Mouse (Mus musculus): ENCODE data around the gene Iapp.
A peak's percentile ranks its signal among the peaks of the same experiment; 100 is the strongest.
"Not testable (repeated sequence)": the region's sequence is repeated elsewhere in the genome, so short reads cannot be mapped to it uniquely, and the experiment has no call there.

Iapp gene

DNA sequence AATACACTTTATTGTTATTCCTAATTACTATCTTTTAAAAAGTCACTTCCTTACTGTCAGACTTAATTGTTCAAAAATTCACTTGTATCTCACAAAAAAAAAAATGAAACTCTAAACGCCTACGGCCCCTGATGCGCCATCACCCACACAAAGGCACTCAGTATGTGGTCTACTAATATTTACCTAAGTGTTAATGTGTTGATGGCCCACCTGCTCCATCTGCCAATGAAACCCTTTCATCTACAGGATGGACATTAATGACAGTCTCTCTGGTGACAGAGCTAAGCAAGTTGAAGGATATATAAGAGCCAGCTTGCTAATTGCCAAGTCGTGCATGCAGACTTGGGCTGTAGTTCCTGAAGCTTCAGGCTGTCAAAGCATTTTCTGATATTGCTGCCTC lies at the start of gene Iapp:
Gene Iapp (plus strand): TSS at position 326 of the 400 bp plus-strand sequence.
- DNase-seq (ENCODE audit: low read depth, low spot score), result no peak

- DNase-seq (ENCODE audit: low read depth, low spot score), result not testable (repeated sequence)
Measured at GRCm38 (mm10) chr6:142250738-142251307, 47.4 kb upstream of the Iapp start.

DNA sequence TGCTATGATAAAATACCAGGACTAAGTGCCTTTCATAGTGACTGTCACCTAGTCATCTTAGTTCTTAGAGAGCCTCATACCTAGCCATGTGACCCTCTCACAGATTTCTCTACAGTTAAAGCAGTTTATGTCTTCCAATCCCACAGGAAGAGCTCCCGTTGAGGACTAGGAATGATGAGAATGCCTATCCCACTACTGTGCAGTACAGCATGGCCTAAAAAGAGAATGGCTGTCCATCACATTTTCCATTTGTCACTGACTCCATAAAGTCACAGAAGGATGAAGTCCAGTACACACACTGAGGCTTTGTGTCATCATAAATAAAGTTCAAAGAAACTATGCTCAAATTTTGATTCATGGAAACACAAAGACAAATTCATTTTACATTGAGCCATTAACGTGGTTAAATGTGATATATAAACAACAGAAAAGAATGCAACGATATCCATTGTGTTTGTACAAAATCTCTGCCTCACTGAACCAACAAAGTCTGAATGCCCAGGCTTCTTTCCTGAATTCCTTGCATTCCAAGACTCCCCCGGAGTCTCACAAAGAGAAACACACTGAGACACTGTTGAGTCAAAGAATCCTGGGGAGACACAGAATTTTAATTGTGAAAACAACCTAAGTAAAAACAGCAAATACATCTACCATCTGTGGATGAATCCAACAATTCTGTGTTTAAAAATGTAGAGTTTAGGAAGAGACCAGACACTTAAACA lies 22.3 kb upstream of the Iapp start:
- no peak for DNase-seq (ENCODE audit: low read depth, low spot score)

GRCm38 (mm10) chr6:142289413-142290118 lies 8.7 kb upstream of the Iapp start:
- no peak for DNase-seq (ENCODE audit: low read depth, low spot score)

DNA sequence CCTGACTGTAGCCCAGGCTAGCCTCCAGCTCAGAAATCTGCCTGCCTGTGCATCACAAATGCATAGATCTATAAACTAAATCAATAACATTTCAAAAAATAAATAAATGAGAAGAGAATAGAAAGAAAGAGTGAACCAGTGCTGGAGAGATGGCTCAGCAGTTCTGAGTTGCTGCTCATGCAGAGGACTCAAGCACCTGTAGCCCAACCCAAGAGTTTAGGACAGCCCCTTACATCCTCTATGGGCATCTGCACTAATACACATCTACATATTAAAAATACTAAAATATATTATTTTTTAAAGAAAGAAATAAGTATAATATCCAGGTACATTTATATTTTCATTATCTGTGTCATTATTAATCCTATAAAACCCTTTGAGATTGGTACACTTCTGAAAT lies 6.9 kb downstream of the Iapp start:
- no peak for DNase-seq (ENCODE audit: low read depth, low spot score)

DNA sequence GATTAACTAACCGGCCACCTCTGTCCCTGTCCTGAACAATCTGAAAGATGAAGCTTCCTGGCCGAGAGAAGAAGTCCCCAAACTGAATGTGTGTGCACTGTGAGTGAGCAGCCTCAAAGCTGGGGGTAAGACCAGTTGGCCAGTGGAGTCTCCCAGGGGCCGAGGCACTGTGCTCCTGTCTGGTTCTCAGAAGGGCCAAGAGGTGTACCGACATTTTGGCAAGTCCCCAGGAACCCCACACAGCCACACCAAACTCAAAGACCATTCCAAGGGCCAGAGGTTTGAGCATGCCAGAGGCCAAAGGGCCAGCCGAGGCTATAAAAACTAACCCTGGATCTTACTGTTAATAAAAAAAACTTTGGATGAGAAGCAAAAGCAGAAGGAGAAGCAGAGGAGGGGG lies 16.1 kb downstream of the Iapp start:
- DNase-seq (ENCODE audit: low read depth, low spot score), result no peak

- no peak for DNase-seq (ENCODE audit: low read depth, low spot score)
Measured at GRCm38 (mm10) chr6:142317106-142317505, 18.9 kb downstream of the Iapp start.

- DNase-seq (ENCODE audit: low read depth, low spot score), result no peak
Measured at GRCm38 (mm10) chr6:142322881-142323280, 24.7 kb downstream of the Iapp start, which contains the start of gene Slco1a5. Gene Slco1a5 (minus strand): TSS chr6:142322981.

DNA sequence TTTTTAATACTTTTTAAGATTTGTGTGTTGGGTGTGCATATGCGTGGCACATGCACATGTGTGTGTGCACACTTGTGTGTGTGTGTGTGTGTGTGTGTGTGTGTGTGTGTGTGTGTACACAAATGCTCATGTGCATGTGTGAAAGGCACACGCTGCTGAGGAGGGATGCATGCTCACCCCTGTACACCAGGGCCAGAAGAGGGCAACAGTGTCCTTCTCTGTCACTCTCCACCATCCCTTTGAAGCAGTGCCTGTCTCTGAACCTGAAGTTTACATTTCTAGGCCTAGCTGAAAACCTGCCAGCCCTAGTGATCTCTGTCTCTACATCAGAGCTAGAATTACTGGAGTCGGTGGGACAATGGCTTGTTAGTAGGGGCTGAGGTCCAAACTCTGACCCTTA lies 28.4 kb downstream of the Iapp start:
- DNase-seq (ENCODE audit: low read depth, low spot score), result no peak

- no peak for DNase-seq (ENCODE audit: low read depth, low spot score)
Measured at GRCm38 (mm10) chr6:142329201-142329600, 31.0 kb downstream of the Iapp start.

DNA sequence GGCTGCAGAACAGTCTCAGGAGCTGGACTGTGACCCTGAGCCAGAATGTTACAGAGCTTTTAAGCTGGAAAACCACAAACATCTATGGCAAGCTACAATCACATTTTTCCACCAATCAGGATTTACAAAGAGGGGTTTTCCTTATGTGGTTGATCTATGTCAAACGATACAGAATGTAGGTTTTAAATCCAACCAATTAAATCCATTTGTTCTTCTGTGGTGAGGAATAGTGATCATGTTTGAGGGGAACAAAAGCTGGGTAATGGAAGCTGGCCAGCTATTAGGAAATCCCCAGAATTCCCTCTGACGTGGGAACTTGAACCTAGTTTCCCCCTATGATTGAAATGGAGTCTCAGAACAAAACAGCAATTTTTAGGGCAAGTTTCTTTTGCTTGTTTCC lies 40.7 kb downstream of the Iapp start:
- no peak for DNase-seq (ENCODE audit: low read depth, low spot score)

GRCm38 (mm10) chr6:142339576-142339975 lies 41.4 kb downstream of the Iapp start:
- DNase-seq (ENCODE audit: low read depth, low spot score), result no peak

DNA sequence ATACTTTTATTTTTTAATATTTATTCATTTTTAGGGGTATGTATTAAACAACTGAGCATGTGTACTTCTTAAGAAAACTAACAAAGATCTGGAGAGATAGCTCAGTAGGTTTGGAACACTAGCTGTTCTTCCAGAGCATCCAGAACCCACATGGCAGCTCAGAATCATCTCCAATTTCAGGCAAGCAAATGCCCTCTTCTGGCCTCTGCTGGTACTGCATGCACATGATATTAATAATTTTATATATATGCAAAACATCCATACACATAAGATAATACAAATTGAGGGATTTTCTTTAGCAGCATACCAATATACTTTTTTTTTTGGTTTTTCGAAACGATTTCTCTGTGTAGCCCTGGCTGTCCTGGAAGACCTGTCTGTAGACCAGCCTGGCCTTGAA lies 45.3 kb downstream of the Iapp start:
- DNase-seq (ENCODE audit: low read depth, low spot score), result no peak

DNA sequence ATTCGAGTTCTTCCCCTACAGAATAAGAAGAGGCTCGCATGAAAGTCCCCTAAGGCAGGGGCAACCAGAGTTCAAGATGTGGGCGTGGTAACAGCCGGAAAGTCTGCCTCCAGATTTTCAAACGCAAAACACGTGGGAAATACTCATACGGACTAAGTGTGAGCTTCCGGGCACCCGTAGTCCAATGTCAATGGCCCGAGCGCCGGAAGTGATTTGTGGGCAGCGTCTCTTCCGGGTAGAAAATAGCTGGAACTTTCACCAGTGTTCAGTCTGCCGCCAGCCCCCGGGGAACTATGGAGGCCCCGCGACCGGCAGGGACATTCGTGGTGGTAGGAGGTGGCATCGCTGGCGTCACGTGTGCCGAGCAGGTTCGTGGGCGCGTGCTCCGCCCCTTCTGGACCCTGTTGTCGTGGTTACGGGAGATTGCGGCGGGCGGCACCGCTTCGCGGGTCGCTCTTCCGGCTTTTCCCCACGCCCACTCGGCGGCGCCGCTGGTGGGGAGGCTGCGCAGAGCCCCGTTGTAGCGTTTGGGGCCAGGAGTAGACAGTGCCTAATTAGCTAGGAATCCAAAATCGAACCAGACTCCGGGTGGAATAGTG lies 47.3 kb downstream of the Iapp start, which contains the start of gene Pyroxd1:
Gene Pyroxd1 (plus strand): TSS at position 215 of the 599 bp plus-strand sequence.
- peak; percentile 84 for DNase-seq (ENCODE audit: low read depth, low spot score)

DNA sequence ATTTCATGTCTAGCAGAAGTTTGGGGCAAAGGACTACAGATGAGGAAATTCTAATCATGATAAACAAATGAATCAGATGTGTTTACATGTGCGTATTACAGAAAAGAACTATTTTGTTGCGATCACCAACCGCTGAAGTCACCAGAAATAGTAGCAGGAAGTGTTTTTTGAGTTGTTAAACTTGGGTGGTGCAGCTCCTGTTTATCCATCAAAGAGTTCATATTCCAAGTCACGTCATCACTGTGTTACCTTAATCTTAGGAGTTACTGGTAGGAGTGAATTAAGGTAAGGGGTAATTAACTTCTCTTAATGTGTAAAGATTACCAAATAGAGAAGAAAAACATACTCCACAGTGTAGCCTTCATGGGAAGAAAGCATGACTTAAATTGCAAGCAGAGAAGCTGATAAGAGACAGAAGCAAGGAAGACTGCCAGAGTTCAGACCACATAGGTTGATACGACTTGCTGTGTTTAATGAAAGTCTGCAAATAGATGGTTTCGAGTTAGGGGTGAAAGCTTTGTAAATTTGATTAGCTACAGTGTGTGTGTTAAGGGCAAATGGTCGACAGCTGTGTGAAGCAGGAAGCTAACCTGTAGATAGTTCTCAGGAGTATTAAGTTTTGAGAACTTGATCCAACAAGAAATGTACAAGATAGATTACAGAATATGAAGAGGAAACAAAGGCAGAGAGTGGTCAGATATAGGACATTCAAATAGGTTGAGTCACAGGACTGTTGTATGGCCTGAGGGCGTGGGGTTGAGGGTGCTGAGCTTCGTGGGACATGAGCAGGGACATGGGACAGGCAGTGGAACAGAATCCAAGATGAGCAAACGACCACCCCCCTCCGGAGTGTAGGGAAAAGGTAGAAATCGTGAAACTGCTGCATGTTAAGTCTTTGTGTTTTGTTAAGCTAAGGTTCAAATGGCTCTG lies 48.2 kb downstream of the Iapp start:
- no peak for DNase-seq (ENCODE audit: low read depth, low spot score)

DNA sequence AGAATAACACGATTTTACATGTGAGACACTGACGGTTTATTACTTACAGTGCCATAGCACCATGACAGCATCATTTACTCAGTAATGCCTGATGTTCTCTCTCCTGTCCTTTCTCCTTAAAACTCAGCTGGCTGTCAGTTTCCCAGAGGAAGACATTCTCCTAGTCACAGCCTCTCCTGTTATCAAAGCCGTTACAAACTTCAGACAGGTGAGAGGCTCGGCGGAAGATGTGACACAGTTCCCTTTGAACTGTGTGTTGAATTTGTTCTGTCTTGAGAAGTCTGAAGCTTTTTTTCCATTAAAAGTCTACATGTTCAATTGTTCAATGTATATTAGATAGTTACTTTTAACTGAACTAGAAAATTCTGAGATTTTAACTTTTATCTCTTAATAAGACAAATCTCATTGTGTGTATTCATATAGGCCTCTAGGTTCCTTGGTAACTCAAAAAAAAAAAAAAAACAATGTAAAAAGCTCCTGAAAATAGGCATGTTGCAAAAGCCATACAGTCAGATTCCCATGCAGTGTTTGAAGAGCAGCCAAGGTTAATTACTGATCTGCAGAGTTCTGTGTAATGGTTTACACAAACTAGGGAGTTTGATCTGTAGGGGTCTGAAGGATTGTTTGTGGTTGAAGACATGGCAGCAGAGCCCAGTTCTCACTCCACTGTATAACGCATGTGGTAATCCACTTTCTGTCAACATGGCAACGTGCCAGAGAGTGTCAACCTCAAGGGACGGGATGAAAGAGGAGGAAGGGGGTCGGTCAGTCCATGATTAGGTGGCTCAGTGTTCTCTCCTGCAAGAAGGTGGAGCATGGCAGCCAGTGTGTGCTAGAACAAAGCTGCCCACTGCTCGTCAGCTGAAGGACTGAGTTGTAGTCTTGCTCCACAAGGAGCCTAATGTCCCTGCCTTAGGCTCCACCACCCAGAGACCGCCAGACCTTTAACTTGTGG lies 49.5 kb downstream of the Iapp start:
- no peak for DNase-seq (ENCODE audit: low read depth, low spot score)

DNA sequence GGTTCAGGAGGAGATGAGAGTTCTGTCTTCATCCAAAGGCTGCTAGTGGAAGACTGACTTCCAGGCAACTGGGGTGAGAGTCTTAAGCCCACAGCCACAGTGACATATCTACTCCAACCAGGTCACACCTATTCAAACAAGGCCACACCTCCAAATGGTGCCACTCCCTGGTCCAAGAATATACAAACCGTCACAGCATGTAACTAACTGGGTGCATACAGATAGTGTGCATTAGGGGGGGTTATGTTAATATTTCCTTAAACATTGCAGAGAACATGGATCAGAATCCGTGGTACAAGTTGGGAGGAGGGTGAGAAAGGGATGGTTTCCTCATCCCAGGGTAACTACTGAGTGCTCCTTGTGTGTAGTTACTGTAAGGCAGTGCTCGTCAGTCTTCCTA lies 53.9 kb downstream of the Iapp start:
- not testable (repeated sequence) for DNase-seq (ENCODE audit: low read depth, low spot score)

Measured in brain, embryonic 18.5 days (tissue).